Mouse (Mus musculus) lung, adult 2 months (tissue): Measurements from ENCODE around the gene Avpr1a.

ENCODE experiments used
- CTCF ChIP-seq: fragments of 200-500 bp; IDR thresholded peaks from 2 replicates; pipeline ENCODE4 v1.5.1; 2011; ENCODE audit warnings: mild to moderate bottlenecking, low read length, control low read depth; ENCODE audit not compliant: insufficient read depth
- POLR2A ChIP-seq: fragments of 200-500 bp; IDR thresholded peaks from 2 replicates; pipeline ENCODE4 v1.6.1; 2011; ENCODE audit warnings: low read depth, mild to moderate bottlenecking, control low read depth, low read length, borderline replicate concordance; ENCODE audit errors: extremely low read depth

DNA sequence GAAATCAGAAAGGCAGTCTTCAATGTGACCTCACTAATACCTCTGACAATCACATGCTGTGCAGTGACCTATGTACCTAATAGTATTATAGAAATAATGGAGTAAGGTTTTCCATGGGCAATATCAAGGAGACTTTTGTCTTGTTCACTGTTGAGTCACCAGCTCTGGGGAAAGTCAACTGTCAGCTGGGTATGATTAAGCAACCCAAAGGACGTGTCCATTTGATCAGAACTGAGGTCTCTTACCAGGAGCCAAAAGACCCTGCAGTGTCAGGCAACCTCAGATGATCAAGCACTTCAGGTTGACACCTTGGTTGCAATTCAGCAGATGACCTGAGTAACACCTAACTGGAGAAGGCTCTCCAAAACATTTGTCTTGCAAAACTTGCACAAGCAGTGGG is 46.0 kb upstream of the Avpr1a start:
- TF ChIP-seq POLR2A: no peak
- TF ChIP-seq CTCF: no peak
